Mouse (Mus musculus): Measurements from ENCODE around the gene Ttc13.
A peak's percentile ranks its signal among the peaks of the same experiment; 100 is the strongest.

Gene Ttc13

GRCm38 (mm10) chr8:124703526-124703925, 18.3 kb downstream of the Ttc13 start:
- DNase-seq = no peak

- no peak for DNase-seq
Measured at GRCm38 (mm10) chr8:124702183-124702582, 19.6 kb downstream of the Ttc13 start.

GRCm38 (mm10) chr8:124701023-124701422, 20.8 kb downstream of the Ttc13 start:
- DNase-seq = peak; percentile 65 to 66

DNA sequence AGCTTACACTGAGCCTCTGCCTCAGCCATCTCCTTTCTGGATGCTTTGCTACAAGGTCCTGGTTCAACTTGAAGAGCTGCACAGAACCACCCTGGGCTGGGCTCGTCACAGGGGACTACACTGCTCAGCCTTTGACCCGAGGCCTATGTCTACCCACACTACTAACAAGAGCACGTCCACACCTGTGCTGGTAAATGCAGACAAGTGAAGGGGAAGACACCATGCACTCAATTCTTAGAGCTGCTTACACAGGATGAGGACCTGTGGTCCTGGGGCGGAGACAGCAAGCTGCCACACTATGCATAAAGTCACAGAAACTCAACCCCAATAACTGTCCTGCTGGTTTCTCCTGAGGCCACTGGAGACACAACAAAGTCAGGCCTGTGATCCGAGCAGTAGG, 21.5 kb downstream of the Ttc13 start:
- DNase-seq = no peak

- DNase-seq = no peak
Measured at GRCm38 (mm10) chr8:124695424-124696100, 26.2 kb downstream of the Ttc13 start.

DNA sequence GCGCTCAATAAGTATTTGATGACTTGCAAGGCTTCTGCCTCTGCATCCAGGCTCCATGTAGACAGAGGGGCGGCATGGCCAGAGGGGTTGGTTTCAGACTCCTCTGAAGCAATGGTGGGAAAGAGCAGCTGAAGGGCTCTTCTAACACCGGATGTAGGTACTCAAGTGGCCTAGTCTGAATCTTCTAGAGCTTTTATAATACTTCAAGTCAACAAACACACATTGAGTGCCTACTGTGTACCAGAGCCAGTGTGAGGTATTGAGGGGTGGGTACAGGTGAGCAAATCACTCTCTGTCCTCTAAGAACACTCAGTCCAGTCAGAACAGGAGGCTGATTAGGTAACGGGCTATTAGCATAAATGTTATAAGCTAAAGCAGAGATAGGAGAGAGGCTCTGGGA, 30.1 kb downstream of the Ttc13 start:
- DNase-seq = no peak

- no peak for DNase-seq
Measured at GRCm38 (mm10) chr8:124688899-124689298, 32.9 kb downstream of the Ttc13 start.

GRCm38 (mm10) chr8:124682218-124682617, 39.6 kb downstream of the Ttc13 start:
- DNase-seq = no peak

DNA sequence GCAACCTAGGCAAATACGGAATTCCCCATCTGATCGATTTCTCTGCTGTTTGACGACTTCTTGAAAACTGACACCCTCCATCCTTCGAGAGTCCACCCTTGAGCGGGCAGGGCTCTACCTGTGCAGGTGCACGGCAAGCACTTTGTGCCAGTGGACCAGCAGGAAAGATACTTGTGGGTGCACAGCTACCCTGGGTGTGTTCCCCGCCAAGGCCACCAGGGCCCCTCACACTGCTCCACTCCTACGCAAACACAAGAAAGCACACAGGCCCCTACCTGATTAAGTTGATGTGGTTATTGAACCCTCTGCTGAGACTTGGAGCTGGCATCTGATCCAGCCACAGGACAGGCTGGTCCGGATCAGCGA, 40.0 kb downstream of the Ttc13 start:
- no peak for DNase-seq

DNA sequence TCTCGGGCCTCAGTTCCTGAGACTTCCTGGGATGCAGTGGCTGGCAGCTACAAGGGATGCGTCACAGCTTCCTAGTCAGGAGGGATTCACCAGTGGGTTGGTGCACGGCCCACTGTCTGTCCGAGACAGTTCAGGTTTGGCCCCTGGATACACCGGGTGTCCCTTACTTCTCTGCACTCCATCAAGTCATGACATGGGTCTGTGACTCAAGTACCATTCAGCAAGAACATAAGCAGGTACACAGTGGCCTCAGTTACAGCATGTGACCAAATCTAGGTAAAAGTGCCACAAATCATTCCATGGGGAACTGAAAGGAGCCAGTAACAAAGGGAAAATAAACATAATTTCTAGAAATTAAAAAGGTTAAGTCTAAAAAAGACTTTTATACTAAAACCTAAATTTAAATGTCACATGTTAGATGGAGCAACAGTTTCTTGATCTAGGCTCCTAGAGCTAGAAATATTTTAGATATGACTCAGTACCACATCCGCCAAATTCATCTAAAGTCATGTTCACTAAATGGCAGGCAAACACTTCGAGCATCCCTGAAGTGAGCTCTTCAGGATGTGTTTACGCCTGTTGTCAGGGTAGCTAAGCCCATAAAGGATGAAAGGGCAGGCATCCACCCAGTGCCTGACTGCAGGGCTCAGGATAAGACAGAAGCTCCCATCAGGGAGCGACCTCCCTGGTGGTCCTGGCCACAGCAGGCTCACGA, 40.5 kb downstream of the Ttc13 start:
- DNase-seq = no peak

- no peak for DNase-seq
Measured at GRCm38 (mm10) chr8:124678246-124678645, 43.5 kb downstream of the Ttc13 start.

DNA sequence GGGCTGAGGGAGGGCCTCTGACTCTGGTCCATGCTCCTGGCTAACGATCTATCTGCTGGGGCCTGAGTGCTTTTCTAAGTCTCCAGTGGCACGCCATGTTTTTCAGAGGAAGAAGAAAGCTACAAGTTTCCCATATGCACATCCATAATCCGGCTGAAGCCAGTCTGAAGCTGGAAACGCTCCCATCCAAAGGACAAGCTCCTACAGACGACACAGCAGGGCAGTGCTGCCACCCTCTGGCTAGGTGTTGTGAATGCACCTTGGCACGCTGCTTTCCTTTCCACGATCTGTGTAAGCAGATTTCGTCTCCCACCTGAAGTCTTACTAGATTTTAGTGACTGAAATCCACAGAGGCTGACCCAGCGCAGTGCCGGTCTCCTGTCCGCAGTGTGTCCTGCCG, 44.3 kb downstream of the Ttc13 start:
- peak; percentile 54 to 55 for DNase-seq

DNA sequence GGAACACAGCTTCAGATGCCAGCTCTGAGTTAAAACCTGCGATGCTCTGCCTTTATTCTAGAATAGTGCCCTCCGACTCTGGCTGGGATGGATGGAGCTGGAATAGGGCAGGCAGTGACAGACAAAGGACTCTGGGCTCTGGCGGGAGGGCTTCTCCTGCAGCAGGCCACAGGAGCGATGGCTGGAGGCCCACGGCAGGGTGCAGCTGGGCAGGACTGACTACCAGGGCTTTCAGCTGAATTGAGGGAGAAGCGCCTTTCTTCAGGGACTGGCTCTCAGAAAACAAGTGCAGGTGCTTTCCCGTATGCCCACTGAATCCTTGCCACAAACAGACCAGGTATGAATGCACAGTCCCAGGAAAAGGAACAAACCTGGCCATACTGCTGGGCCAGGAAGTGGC, 44.7 kb downstream of the Ttc13 start:
- no peak for DNase-seq

DNA sequence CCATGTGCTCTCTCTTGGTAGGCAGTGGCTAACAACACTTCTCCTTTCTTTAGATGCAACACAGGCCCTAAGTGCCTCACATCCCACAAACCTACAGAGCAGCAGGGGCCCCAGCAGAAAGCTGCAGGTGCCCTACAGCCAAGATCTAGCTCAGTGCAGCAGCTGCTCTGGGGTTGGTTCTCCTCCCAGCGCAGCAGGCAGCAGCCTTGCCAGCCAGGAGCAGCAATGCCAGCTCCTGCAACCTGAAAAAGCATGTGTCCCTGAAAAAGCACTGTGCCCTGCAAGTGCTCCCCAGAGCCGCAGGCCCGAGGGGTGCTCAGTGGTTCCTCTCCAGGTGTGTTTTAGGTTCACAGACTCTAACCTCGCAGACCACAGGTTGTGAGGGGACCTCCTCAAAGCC, 45.1 kb downstream of the Ttc13 start:
- DNase-seq = no peak

DNA sequence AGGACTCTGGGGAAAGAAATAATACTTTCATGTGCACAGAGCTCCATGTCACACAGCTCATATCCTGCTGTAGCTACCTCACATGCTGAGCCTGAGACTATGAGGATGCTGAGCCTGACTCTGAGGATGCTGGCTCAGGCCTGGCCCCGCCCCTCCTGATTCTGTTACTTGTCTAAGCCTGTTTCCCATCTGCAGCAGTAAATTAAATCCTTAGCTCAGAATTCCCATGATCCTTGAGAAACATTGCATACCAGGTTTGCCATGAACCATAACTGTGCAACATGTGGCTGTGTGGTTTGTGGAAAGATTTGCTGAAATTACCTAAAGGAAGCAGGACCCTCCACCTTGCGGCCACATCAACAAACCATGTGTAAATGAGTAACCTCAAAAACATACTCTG, 49.4 kb downstream of the Ttc13 start:
- no peak for DNase-seq

GRCm38 (mm10) chr8:124668798-124669197, 53.0 kb downstream of the Ttc13 start:
- DNase-seq = no peak

DNA sequence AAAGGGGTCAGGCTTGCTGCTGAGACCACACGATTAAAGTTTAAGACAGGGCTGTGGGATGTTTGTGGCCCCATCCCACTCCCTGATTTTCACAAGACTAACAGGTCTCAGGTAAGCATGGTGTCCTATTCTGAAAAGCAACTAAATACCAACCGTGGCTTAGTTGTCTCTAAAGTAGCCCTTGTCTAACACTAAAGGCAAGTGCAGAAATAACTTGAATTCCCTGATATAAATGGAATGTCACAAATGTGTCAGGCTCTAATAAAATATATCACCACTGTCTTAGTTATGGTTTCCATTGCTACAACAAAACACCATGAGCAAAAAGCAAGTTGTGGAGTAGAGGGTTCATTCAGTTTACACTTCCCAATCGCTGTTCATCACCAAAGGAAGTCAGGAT, 57.4 kb downstream of the Ttc13 start:
- no peak for DNase-seq

- peak in 1 of 2 experiments; percentile 10 for DNase-seq
Measured at GRCm38 (mm10) chr8:124663874-124664230, 57.9 kb downstream of the Ttc13 start.

GRCm38 (mm10) chr8:124663112-124663873, 58.5 kb downstream of the Ttc13 start, which contains the start of gene 2310022B05Rik:
2310022B05Rik (minus strand) TSS chr8:124663369.
- DNase-seq = peak; percentile 84

DNA sequence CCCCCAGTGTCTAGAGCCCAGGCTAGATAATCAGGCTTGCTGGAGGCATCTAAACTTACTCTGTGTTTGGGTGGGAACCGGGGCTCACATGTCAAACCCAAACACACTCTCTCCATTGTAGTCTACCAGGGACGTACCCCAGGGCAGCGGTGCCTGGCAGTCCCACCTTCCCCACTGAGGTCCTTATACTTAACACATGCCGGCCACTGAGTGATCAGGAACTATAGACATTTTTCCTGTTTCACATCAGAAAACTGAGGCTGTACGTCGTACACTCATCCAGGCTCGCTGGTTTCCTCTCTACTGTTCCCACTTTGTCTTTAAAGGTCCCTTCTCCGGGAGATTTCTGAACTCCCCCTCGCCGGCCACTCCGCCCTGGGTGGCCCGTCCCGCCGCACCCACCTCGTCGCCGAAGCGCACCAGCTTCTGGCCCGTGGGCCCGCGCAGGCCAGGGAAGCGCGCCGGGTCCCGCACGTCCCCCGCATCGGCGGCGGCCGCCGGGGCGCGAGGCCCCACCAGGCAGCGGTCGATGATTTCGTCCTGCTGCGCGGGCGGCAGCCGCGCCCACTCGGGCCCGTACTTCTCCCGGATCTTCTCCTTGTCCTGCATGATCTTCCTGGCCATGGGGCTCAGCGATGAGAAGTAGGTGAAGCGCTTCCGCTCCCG, 59.2 kb downstream of the Ttc13 start:
- DNase-seq = peak in 1 of 2 experiments; percentile 28

DNA sequence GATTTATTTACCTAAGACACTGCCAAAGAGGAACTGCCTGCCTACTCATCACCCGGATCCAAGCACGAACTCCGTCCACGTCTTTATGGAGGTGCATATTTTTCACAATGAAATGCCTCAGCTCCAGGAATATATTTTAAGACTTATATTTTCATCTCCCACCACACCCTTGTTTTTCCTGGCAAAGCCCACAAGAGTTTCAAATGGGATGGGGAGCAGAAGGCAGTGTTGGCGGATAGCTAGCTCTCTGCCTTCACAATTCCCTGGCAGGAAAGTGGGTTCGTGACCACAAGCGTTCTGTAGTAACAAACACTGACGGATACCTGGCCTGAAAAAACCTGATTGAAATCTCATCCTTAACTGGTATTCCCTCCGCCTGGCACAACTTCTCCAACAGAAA, 60.0 kb downstream of the Ttc13 start:
- no peak for DNase-seq

DNA sequence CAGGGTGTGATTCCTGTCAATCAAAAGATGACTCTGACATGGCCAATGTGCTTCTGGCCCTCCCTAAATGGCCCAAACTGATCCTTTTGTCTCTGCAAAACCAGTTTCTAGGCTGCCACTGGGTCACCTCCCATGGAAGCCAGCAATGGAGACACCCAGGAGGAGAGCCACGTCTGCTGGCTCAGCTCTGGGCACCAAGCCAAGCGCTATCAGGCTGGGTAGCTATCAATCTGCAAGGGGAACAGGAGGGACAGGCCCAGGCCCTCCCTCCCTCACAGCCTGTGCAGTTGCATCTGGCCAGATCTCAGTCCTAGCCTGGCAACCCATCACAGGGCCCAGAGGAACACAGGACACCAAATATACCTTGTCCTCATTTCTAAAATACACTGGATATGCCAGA, 63.4 kb downstream of the Ttc13 start:
- DNase-seq = no peak

GRCm38 (mm10) chr8:124657961-124658360, 63.8 kb downstream of the Ttc13 start:
- DNase-seq = no peak
